Mouse (Mus musculus) heart, adult 2 months (tissue): ENCODE measurements around the gene Lrrc74a.

Experiments used
- CTCF ChIP-seq: fragments of 200-600 bp; IDR thresholded peaks from 2 replicates; pipeline ENCODE4 v1.8.1; 2022; ENCODE audit warnings: antibody characterized with exemption, mild to moderate bottlenecking, moderate library complexity
- EP300 ChIP-seq: fragments of 200-500 bp; IDR thresholded peaks from 2 replicates; pipeline ENCODE4 v1.6.1; 2011; ENCODE audit warnings: low read depth, low read length, control low read depth; ENCODE audit not compliant: insufficient read depth

DNA sequence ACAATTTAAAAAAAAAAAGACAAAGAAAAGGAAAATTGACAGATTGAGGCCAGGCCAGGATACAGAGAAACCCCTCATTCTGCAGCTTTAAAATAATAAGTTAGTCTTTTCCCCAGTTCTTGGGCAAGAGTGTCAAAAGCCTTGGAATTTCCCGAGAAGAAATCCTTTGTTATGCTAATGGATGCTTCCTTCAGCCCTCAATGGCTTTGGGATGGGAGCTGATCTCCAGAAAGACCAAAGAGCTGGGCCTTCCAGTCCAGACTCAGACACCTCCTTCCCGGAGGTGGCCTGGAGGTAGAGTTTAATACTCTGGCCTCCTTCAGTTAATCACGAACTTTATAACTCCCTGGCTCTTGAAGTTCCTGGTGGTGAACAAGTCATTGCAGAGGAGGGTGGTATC is 36.8 kb downstream of the Lrrc74a start:
- TF ChIP-seq CTCF = no peak
- TF ChIP-seq EP300 = no peak
